Mouse (Mus musculus) liver, adult 10 weeks (tissue): ENCODE data around the gene Amelx. TPM values are rescaled to one million over a fixed set of nuclear protein-coding genes. Genes with fewer than 3 reads are reported as not detected.

Source experiments
- polyA plus RNA-seq: library from polyadenylated mRNA; stranded (reverse); fragments of 350-450 nt; fragmentation: Illumina TruSeq; extraction: RNeasy Lipid Tissue Mini Kit (QIAGEN cat#74804); gene quantifications from one replicate; pipeline ENCODE4 v1.2.3, GENCODE M21; 2014; ENCODE audit warnings: low read depth, low replicate concordance

Gene Amelx
- polyA plus RNA-seq = not detected

DNA sequence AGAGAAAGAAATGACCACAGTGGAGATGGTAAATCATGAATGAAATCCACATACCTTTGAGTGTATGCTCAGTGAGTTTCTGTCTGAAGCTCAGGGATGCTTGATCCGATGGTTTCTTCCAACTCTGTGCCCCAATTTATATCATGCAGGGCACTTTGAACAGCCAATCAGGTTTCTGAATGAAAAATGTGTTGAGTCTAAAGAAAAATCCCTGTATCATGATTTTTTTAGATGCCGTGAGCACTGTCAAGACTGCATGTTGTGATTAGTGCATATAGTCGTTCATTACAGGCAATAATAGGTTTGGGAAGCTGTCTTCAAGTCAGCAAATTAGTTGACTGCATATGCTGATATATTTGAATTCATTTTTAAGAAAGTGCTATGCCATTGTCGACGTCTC, at the start of gene Amelx:
Amelx (minus strand) TSS at position 101 of the 400 bp plus-strand sequence.

Other genes starting within 250 kb of the Amelx start
- 29.0 TPM for gene Hccs, start 133.2 kb upstream of the Amelx start, polyA plus RNA-seq